ENCODE assay signal across 11 mouse cellular contexts in genomic region chr2:37766027-37766761, GRCm38 (mm10). TPM values are rescaled to one million over a fixed set of nuclear protein-coding genes. Genes with fewer than 3 reads are reported as not detected.
DNase-seq lines count a peak whose midpoint lies in the region; ATAC-seq and TF ChIP-seq lines count a peak whose summit lies in the region.
"Had no signal": no experiment of that assay in that cellular context is flagged by ENCODE, and none has a peak within 500 bp of the region (broad histone marks: within the 10 kb centered on the region; RNA-seq: fewer than 3 reads in every experiment).

No protein-coding gene starts in this region.

- no peak for ATAC-seq in CD4-positive, CD25-positive, alpha-beta regulatory T cell, adult 4 months
- no peak; the same call in 1 of the 2 replicates for ATAC-seq in neural tube, embryonic 13.5 days (ENCODE audit: low read depth)
- no peak for ATAC-seq in liver, postnatal 0 days
- ATAC-seq: activated CD4-positive, CD25-positive, alpha-beta regulatory T cell, adult 4 months had no signal

- no peak for TF ChIP-seq CTCF in liver, postnatal 0 days (IDR thresholded peaks at IDR 0.05; ENCODE audit: low read depth)

- peaks cover 62% of the 10 kb centered on the region for H3K4me1 ChIP-seq in neural tube, embryonic 13.5 days (replicated peaks)
- H3K4me1 ChIP-seq in liver, postnatal 0 days (ENCODE audit: insufficient read depth), result peaks cover 11% of the 10 kb centered on the region

- H3K4me3 ChIP-seq in neural tube, embryonic 13.5 days, result no peak overlapping the region
- H3K4me3 ChIP-seq in liver, postnatal 0 days (ENCODE audit: low read depth, low read length), result no peak overlapping the region
- H3K4me3 ChIP-seq: embryonic facial prominence, embryonic 13.5 days; kidney, embryonic 15.5 days had no signal

- H3K27me3 ChIP-seq in neural tube, embryonic 13.5 days, result peaks cover 14% of the 10 kb centered on the region
- no peaks in the 10 kb centered on the region for H3K27me3 ChIP-seq in liver, postnatal 0 days (ENCODE audit: insufficient read depth, low read length)

- no peak overlapping the region for H3K4me2 ChIP-seq in neural tube, embryonic 13.5 days
- H3K4me2 ChIP-seq in liver, postnatal 0 days (ENCODE audit: low read depth, low read length), result no peak overlapping the region
- H3K4me2 ChIP-seq: embryonic facial prominence, embryonic 13.5 days had no signal

- no peaks in the 10 kb centered on the region for H3K36me3 ChIP-seq in neural tube, embryonic 13.5 days
- no peaks in the 10 kb centered on the region for H3K36me3 ChIP-seq in liver, postnatal 0 days (replicated peaks; ENCODE audit: insufficient read depth, low read length)
- H3K36me3 ChIP-seq: embryonic facial prominence, embryonic 13.5 days; kidney, embryonic 15.5 days had no signal

- peak; percentile 6 for DNase-seq in CD4-positive, CD25-positive, alpha-beta regulatory T cell, adult 2 months (ENCODE audit: low read depth, low spot score)
- no peak for DNase-seq in neural tube, embryonic 10.5 days (ENCODE audit: extremely low spot score, low spot score)
- no peak for DNase-seq in liver, postnatal 0 days
- peak; percentile 35 for DNase-seq in thymus, postnatal 0 days (ENCODE audit: low spot score)
- no peak for DNase-seq in right cerebral cortex, adult 2 months (ENCODE audit: low spot score in 2 of 2)
- DNase-seq in cerebellum, adult 18-20 months, result no peak

- no peaks in the 10 kb centered on the region for H3K9me3 ChIP-seq in neural tube, embryonic 13.5 days
- no peaks in the 10 kb centered on the region for H3K9me3 ChIP-seq in liver, postnatal 0 days (ENCODE audit: low read length)
- H3K9me3 ChIP-seq: embryonic facial prominence, embryonic 13.5 days; kidney, embryonic 15.5 days had no signal

- H3K27ac ChIP-seq in neural tube, embryonic 13.5 days (replicated peaks), result no peak overlapping the region
- H3K27ac ChIP-seq in liver, postnatal 0 days (ENCODE audit: low read depth), result peak overlapping the region; percentile 68; the same call in 1 of the 2 replicates
- H3K27ac ChIP-seq: embryonic facial prominence, embryonic 13.5 days; kidney, embryonic 15.5 days had no signal

- H3K9ac ChIP-seq in neural tube, embryonic 13.5 days, result 0 out of 2 replicates have a peak overlapping the region, but pooled peaks have one; percentile 38
- no peak overlapping the region for H3K9ac ChIP-seq in liver, postnatal 0 days (replicated peaks)
- H3K9ac ChIP-seq: kidney, embryonic 15.5 days had no signal

- TF ChIP-seq EP300 in liver, postnatal 0 days (IDR thresholded peaks at IDR 0.05; ENCODE audit: low read depth), result no peak

- 46% methylated on average over 10 of the region's 11 CpGs for WGBS in neural tube, embryonic 13.5 days
- 35% methylated on average over 11 of the region's 11 CpGs for WGBS in liver, postnatal 0 days (ENCODE audit: insufficient replicate concordance)

RNA-seq across cellular contexts. Expression of gene Crb2, which starts 9.9 kb away (rescaled TPM):
- polyA plus RNA-seq in CD4-positive, CD25-positive, alpha-beta regulatory T cell, adult 4 months (2017; shearing (Covaris generic)), result under 1 TPM in 1 of 2 experiments, not detected in 1; 0.28 TPM
- 4.6 and 4.8 TPM in 2 replicates for polyA plus RNA-seq in neural tube, embryonic 13.5 days (2015; fragmentation: Nextera tagmentation; extraction: Ambion mirVana)
- 0.16 and 0.19 TPM in 2 replicates for polyA plus RNA-seq in liver, postnatal 0 days (2015; fragmentation: Nextera tagmentation; extraction: Ambion mirVana)
- polyA plus RNA-seq in thymus, postnatal 0 days (2015; fragmentation: Nextera tagmentation; extraction: Ambion mirVana), result 0.10 and 0.17 TPM in 2 replicates

Comparison
In these comparisons a context has a peak if more than half of its experiments do, and no peak if none do; other contexts are left out.
1. DNase-seq: peak in CD4-positive, CD25-positive, alpha-beta regulatory T cell, adult 2 months (single experiment) and thymus, postnatal 0 days (single experiment); none in neural tube, embryonic 10.5 days (single experiment), liver, postnatal 0 days (single experiment), right cerebral cortex, adult 2 months (0 of 2) and cerebellum, adult 18-20 months (0 of 2).